Mouse (Mus musculus): ENCODE measurements around the gene Gm17482. TPM values are rescaled to one million over a fixed set of nuclear protein-coding genes. Genes with fewer than 3 reads are reported as not detected.

Gm17482 gene
- not detected for polyA plus RNA-seq (2017; shearing (Covaris generic))

DNA sequence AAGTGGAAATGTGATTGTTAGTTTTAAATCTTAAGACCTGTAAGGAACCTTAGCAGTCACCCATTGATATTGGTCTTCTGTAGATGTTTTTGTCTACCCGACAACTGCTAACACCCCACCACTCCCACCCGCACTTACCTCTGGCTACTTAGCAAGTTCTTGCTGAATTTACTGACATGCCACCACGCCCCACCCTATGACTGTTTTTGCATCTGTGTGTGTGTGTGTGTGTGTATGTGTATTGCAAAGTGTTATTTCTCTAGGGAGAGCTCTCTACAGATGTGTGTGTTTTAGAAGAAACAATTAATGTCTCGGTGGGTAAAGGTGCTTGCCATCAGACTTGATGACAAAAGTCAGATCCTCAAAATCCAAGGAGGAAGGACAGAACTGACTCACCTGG is at the start of gene Gm17482:
TSS of gene Gm17482 (plus strand) at position 301 of the 400 bp plus-strand sequence.

DNA sequence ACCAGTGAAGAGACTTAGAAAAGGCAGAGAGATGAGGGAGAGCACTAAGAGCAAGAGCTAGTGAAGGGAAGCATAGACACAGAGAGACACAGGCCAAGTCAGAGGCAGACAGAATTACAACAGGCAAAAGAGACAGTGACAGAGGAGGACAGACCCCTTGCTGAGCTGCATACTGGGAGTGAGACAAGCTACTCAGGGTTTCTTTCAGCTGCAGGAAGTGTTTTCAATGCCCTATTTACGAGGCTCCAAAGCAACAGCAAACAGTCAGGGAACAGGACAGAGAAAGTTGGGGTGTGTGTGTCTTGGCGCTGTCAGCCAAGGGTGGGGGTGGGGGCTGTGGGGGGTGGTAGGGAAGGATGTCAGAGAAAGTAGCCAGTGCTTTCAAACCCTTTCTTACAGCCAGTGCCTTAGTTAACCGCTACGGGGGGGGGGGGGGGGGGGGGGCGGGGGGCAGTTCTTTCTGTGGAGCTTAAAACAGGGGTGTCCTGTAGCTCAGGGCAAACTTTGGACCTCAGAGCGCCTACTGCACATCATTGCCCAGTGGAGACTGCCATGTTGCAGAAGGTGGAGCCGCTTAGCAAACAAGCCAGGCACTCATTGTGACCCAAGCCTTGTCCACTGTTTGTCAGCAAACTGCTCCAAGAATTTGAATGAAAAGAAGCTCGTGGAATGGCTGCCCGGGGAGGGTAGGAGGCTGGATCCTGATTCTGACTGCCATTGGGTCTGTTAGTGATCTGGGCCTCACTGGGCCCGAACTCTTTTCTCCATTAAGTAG is 25.1 kb downstream of the Gm17482 start, which contains the start of gene Timp4:
TSS of gene Timp4 (minus strand) at position 107 of the 775 bp plus-strand sequence.

Other genes with a start within 250 kb of the Gm17482 start
- 32.5 TPM for gene Tamm41, start 189.5 kb upstream of the Gm17482 start, polyA plus RNA-seq (2017; shearing (Covaris generic))
- not detected for gene Syn2, start 92.4 kb upstream of the Gm17482 start, polyA plus RNA-seq (2017; shearing (Covaris generic))
- not detected for gene Timp4, start 24.9 kb downstream of the Gm17482 start, polyA plus RNA-seq (2017; shearing (Covaris generic))
- gene Pparg, start 133.6 kb downstream of the Gm17482 start, polyA plus RNA-seq (2017; shearing (Covaris generic)) = not detected

All from naive thymus-derived CD4-positive, alpha-beta T cell, adult 5 months (primary cell).